Mouse (Mus musculus) kidney, postnatal 25 days (tissue): Measurements from ENCODE around the gene Psors1c2.
"Not testable (repeated sequence)": the region's sequence is repeated elsewhere in the genome, so short reads cannot be mapped to it uniquely, and the experiment has no call there.

Experiments
- DNase-seq, 2 experiments: peaks; one replicate each; pipeline ENCODE4 v3.0.0; 2021; ENCODE audit warnings: mixed read lengths in 2 of 2

Gene Psors1c2

DNA sequence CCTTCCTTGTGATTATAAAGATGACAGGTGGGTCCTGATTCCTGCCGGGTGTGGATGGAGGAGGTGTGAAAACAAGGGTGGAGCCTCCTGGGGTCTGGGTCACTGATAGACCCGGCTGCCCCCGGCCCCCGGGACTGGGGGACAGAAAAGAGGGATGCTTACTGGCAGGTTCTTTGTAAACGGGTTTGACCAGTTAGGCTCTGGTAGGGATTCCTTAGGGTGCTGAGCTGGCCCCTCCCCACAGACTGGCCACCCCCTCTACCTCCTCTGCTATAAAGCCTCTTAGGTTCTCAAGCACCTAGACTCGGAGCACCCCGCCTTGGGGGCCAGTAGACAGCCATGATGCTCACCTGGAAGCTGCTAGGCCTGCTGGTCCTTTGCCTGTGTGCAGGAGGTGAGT, at the start of gene Psors1c2:
Psors1c2 (plus strand) TSS at position 301 of the 400 bp plus-strand sequence.
- no peak for DNase-seq

DNA sequence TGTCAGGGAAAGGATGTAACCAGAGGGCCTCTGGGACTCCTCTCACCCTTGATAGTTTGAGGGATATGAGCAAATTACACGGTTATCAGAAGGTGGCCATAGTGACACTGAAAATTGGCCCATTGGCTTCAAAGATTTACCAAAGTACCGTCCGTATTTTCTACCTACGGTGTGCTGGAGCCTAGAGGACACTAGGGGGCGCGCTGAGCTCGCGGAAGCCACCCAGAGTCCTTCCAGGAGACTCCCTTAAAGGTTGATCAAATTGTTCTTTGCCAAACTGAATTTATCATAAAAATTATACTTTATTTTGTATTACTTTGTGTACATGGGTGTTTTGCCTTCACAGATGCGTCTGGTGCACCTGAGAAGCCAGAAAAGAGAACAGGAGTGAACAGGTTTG, 48.9 kb upstream of the Psors1c2 start:
- DNase-seq, result peak; percentile 61 to 74

DNA sequence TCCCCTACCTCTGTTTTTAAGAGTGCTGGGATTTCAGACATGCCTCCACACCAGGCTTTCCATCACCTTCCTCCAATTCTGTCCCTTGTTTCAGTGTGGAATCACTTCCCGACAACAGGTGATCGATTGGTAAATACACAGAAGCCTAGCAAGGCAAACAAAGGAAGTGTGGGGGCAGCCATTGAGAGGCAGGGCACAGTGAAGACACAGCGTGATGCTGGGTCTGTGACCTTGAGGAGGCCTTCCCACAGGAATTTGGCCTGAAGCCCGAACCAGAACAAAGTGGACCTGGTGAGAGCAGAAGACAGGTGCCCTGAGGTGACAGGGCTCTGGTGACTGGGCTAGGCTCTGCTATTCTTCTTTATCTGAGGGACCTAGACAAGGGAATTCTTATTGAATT, 47.3 kb upstream of the Psors1c2 start:
- DNase-seq, result no peak

DNA sequence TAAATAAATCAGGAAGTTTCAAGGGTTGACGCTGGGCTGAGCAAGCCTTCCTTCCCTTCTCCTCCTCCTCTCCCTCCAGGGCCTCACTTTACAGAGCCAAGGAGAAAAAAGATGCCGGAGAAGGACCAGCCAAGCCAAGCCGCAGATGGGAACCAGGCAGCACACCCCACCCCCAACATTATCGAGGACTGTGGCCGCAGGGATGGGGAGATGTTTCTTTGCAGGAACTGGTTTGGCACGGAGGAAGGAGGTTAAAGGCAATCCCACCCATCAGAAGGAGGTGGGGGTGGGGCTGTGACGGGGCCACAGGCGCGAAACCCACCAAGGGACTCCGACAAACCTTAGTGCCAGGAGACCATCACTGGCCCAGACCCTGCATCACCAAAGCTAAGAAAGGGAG, 46.3 kb upstream of the Psors1c2 start:
- no peak for DNase-seq

DNA sequence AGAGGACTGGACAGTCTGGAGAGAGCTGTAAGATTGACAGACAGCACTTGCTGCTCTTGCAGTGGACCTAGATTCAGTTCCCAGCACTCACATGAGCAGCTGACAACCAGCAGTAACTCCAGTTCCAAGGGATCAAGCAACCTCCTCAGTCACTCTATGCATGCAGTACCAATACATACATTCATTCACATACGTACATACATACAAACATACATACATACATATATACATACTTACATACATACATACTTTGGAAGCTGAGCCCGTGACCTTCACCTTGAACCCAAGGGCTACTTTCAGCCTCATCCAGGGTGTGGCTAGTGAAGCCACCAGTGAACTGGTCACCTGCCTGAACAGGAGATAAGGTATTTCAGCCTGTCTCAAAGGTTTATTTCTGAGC, 45.0 kb upstream of the Psors1c2 start:
- no peak for DNase-seq

DNA sequence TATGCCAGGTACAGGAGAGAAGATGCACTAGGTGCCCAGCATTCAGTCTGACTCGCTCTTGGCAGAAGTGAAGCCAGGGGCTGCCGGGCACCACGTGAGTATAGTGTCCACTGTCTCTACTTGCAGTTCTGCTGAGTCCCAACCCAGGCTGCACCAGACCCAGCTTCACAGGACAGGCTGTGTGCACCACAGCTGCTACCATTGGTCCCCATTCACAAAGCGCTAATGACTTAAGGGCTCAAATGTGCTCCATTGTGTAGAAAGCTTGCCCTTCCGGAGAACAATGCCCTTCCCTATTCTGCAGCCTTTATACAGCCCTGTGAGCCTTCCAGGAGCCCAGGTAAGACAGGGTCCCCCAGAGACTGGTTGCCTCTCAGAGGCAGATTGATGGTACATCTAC, 42.7 kb upstream of the Psors1c2 start:
- DNase-seq, result no peak

DNA sequence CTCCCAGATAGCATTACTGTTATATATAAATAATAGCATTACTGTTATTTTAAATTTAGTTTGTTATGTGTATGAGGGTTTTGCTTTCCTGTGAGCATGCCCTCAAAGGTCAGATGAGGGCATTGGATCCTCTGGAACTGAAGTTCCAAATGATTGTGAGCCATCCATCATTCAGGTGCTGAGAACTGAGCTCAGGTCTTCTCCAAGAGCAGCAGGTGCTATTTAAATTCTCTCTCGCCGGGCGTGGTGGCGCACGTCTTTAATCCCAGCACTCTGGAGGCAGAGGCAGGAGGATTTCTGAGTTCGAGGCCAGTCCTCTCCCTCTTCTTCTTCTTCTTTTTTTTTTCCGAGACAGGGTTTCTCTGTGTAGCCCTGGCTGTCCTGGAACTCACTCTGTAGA, 35.9 kb upstream of the Psors1c2 start:
- no peak for DNase-seq

DNA sequence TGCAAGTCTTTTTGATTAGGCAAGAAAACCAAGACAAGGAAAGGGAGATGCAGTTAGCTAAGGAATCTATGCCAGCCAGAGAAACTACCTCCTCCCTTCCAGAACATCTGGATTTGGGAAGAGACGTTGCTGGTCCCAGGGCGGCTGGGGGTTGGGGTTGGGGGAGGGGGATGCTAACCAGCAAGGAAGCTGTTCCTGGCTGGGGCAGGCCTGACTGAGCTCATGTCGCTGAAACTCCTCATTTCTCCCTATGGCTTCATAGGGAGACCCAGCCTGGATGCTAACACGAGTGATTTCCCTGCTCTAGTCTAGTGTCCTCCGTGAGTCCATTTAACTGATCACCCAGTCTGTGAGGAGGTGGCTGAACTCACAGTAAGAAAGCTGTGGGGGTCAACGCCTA, 30.8 kb upstream of the Psors1c2 start:
- DNase-seq, result no peak

DNA sequence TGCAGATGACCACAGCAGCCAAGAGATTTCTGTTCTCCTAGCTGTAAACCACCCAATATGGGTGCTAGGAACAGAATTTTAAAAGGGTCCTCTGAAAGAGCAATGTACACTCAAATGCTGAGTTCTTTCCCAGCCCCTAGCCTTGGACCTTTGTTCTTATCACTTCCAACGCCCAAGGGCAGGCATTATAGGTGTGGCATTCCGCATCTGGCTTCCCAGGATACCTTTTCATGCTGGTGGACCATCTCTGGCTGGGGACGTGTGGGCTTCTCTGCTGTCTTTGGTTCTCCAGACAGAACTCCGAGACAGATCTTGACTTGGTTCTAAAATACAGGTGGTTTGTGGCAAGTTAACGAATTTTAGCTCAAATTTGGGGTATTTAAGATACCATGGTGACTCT, 30.2 kb upstream of the Psors1c2 start:
- no peak for DNase-seq

DNA sequence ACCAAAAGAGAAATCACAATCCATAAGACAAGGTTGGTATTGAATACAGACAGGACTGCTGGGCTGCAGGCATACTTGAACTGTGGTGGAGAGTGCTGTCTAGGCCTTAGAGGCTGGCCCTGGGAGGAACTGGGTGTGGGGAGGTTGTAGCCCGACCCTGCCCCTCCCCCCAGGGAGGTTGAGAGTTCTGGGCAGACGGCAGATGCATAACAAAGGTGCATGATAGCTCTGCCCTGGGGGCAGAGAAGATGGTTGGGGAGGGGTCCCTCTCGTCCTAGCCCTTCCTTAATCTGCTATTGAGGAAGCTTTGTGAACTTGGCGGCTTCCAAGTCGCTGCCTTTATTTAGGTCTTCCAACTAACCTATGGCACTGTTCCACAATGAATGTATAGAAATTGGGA, 29.2 kb upstream of the Psors1c2 start:
- no peak for DNase-seq

DNA sequence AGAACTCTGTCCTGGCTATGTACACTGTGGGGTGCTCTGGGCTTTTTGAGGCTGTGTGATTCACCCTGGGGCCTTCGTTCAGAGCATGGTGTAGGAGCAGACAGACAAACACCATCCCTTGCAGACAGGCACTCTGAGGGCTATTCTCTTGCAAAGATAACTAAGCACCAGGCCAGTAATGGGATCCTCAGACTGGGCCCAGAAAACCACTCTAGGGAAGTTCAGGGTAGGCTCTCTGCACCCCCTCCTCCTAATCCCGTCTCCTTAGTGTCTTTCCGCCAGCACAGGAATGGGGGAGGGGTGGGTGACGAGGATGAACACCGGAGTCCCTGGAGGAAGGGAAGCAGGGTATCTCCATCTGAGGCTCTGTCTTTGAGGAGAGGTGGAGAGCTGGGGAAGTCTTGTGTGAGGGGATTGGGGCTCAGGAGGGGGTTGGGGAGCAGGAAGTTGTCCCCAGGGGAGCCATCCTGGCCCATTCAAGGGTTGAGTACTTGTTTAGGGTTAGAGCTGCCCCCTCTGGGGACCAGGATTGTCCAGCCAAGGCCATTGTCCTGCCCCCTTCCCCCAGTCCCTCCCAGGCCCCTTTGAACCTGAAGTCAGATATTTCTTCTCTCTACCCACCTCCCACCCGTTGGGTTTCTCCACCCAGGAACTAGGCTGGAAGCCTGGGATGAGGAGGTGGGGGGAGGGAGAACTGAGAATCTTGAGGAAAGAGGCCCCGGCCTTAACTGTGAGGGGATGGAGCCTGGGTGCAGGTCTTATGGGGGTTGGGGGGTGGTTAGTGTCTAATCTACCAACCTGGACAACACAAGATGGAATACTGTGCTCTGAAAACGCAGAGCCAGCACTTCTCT, 28.1 kb upstream of the Psors1c2 start:
- no peak for DNase-seq

DNA sequence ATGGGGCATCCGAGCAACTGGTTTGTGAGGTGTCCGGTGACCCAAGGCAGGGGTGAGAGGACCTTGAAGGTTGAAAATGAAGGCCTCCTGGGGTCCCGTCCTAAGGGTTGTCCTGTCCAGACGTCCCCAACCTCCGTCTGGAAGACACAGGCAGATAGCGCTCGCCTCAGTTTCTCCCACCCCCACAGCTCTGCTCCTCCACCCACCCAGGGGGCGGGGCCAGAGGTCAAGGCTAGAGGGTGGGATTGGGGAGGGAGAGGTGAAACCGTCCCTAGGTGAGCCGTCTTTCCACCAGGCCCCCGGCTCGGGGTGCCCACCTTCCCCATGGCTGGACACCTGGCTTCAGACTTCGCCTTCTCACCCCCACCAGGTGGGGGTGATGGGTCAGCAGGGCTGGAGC, 27.2 kb upstream of the Psors1c2 start, which contains the start of gene Pou5f1:
Pou5f1 (plus strand) TSS at position 243 of the 400 bp plus-strand sequence.
- DNase-seq, result peak in 1 of 2 experiments; percentile 36

DNA sequence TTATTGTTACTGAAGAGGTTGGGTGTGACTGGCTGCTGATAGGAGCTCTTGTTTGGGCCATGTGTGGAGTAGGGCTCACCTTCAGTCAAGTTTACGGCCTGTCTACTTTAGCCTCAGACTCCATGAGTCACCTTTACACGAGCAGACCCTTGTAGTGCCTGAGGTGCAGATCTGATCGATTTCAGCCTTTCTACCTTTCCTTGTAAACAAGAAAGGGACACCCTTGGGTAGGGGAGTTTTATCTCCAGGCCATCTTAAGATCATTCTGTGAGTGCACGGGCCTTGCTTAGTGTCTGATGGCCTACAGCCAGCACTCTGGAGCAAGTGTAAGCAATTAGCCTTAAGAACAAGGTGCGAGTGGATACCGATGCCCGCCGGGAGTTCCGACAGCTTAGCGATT, 26.1 kb upstream of the Psors1c2 start:
- DNase-seq, result no peak

DNA sequence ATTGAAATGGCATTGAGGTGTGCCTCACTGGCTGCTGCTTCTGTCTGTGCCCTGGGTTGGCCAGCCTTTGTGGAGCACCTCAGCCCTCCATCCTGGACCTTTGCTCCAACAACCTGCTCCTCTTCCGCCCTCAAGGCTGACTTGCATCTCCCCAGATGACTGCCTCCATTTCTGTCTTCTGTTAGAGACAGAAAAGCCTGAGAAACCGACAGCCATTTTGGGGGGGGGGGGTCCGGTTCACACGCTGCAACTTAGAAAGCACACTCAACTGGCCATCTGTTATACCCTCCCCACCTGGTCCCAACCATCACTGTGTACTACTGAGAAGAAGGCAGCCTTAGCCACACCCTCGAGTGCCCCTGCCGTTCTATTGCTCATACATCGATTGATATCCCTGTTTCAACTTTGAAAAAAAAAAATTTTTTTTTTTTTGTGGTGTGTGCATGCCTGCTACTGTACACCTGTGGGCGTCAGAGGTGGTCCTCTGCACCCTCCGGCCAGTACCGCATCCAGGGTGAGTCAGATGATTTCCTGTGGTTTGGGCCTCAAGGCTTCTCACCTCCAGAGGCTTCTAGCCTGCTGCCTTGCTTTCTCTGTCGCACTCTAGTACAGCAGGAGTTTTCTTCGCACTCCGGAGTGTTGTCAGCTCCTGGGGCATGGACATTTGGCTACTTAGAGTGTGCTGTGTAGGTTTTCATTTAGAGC, 25.3 kb upstream of the Psors1c2 start:
- no peak for DNase-seq

DNA sequence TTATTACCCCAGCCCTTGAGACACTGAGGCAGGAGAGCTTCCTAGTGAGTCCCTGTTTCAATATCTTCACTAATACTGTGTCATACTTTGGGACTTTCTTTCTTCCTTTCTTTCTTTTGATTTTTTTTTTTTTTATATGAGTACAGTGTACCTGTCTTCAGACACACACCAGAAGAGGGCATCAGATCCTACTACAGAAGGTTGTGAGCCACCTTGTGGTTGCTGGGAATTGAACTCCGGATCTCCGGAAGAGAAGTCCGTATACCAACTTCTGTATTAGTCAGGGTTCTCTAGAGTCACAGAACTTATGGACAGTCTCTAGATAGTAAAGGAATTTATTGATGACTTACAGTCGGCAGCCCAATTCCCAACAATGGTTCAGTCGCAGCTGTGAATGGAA, 24.7 kb upstream of the Psors1c2 start:
- DNase-seq, result not testable (repeated sequence)

DNA sequence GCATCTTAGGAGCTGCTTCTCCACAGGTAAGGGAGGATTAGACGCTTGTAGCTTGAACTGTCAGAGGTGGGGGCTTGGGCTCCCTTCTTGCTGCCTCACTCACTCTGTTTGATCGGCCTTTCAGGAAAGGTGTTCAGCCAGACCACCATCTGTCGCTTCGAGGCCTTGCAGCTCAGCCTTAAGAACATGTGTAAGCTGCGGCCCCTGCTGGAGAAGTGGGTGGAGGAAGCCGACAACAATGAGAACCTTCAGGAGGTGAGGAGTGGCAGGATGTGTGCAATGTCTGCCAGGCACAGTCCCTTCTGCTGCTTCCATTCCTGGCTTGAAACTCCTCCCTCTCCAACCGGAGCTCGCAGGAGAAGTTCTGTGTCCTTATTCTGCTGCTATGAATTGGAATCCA, 23.7 kb upstream of the Psors1c2 start:
- peak; percentile 36 to 38 for DNase-seq

DNA sequence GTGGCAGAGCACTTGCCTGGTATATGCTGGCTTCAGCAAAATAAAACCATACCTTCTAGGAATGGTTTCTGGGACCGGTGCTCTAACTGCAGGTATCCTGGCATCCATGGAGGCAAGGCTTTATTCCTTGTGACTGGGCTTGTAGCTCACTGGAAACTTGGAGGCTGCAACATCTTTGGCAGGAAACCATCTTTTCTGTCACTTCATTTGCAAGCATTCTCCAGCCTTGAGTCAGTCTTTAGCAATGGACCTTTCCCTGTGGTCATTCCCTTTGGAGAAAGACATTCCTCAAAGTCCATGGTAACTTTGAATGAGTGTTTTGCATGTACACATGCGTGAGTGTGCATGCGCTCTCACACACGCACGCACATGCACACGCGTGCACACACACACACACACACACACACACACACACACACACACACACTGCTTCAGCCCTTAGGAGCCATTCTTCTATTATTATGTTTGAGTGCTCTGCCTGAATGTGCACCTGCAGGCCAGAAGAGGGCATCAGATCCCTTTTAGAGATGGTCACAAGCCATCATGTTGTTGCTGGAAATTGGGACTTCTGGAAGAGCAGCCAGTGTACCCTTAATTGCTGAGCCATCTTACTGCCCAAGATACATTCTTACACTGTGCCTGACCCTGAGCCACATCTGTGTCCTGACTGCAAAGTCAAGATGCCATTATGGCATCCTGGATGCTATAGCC, 19.9 kb upstream of the Psors1c2 start:
- DNase-seq, result no peak

DNA sequence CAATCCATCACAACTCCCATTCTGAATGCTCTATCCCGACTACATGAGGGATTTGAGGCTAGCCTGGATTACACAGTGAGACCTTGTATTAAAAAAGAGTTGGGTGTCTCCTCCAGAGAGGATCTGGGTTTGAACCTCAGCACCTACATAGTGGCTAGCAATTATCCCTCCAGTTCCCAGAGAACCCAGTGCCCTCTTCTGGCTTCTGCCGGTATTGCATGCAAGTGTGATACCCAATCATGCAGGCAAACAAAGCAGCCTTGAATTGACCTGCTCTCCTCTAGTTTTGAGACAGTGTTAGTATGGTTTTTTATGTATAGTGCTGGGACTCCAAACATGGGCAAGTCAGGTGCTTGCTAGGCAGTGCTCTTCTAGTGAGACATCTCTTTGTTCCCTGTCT, 19.1 kb upstream of the Psors1c2 start:
- DNase-seq, result peak; percentile 69 to 91

DNA sequence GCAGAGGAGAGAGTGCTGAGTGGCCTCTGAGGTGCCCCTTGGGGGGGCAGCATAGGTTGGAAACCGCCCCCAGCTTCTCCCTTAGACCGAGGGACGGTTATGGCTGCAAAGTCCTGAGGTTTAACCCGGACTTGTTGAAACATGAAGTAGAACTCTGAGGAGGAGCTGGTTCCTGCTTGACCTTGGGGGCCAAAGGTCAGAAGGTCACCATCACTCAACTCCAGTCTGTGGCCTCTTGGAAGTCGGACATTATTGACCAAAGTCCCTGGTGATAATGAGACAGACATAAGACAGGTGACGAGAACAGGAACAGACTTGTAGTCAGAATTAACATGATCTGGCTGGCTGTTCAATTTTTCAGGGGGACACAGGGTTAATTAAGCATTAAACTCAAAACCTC, 18.2 kb upstream of the Psors1c2 start:
- DNase-seq, result no peak

DNA sequence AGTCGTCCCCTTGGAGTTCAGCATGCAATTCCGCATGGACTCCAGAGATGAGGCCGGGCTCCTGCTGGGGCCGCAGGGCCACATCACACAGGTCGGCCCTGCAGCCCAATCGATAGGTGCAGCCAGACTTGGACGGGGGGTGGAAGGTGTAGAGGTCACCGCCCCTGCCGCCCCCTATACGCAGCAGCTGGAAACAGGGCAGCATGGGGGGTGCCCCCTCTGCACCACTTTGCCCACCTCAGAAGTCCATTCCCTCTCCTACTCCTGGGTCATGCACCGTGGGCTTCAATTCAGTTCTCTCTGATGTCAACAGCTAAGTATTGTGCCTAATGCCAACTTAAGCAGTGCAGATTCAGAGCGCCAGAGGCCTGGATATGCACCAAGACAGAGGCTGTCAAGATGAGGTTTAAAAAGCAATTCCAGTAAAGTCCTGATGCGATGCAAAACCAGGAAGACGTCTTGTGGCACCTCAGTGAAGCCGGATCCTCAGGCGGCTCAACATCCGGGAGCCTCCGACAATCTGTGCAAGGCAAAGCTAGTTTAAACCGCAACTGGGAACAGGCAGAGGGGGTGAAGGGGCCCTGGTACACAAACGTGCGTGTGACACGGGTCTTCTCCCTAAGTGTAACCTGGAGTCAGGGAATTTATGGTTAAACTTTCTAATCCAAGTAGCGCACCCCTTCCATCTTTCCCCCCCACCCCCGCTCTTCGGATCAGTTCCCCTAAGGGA, 16.9 kb upstream of the Psors1c2 start:
- peak; percentile 26 to 46 for DNase-seq

DNA sequence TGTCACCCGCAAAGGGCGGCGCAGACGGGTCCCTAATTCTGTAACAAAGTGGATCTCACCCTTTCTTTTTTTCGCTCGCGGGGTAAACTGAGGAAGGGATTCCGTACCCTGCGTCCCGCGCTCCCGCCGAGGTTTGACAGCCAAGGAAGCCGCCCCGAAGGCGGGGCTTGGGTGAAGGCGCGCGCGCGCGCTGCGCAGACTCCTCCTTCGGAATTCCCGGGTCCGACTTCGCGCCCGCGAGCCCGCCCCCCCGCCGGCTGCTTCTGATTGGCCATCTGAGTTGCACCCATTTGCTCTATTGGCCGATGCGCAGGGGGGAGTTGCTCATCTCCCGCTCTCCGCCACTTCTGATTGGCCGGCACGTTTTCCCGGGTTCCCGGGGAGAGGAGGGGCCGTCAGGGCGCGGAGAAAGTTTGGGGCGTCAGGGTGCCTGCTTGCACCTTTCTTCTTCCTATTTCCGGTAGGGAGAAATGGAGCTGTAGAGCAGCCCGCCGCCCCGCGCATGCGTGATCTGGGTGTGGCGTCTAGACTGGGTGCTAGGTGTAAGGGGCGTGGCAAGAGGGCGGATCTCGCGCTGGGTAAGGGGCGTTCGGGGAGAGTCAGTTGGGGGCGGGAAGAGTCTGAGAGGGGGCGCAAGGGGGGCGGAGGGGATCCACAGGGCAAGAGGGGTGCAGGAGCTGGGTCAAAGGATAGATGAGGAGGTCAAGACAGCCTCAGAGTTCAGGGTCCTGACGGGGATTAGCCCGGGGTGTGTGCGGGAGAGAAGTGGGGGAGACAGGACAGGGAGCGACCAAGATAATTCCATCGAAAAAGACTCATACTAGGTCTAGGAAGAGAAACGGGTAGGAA, 16.1 kb upstream of the Psors1c2 start, which contains the start of the genes Tcf19 and Cchcr1:
Tcf19 (minus strand) TSS at position 173 of the 849 bp plus-strand sequence.
Cchcr1 (plus strand) TSS at position 449 of the 849 bp plus-strand sequence.
- peak; percentile 99 for DNase-seq

DNA sequence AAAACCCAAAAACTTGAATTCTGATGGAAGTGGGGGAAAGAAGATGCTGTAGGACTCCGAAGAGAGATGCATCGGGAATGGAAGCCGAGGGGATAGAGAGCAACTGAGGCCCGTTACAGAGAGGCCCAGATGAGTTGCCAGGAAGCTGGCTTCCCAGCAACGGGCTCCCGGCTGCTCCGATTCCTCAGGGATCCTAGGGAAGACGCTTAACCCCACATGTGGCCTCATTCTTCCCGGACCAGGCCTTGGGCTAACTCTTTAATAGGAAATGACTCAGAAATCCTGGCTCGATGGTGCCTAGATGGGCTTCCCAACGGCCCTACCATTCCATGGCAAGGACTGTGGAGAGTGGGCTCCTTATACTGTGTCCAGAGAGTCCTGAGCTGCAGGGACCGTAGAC, 15.5 kb upstream of the Psors1c2 start:
- DNase-seq, result peak in 1 of 2 experiments; percentile 35
